Mouse (Mus musculus) heart, adult 9 months (tissue): ENCODE measurements around the gene 1700037C18Rik.

Source experiments
- DNase-seq, 2 experiments: peaks; one replicate each; pipeline ENCODE4 v3.0.0; 2022; ENCODE audit warnings: low spot score in 2 of 2

Gene 1700037C18Rik

DNA sequence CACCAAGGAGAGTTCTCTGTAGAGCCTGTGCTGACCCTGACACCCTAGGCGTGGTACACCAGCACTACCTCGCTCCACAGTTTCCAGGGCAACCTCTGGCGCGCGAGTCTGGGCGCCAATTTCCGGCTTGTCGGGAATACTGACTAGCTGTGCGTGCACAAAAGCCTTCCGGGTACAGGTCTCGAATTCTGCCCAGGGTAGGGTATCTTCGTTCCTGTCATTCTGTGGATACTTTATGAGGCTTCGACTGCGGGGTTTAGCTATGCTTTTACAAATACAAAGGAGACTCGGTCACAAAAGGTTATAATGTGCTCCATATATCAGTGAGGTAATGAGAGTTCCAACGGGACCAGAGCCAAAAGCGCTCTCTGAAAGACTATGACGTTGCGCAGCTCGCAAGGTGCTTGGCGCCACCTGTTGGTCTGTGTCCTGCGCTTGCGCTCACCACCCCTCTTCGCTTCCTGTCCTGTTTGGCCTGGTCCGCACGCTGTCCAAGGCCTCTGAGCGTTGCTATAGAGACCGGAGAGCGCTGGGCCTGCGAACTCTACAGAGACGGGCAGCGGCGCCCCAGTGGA lies at the start of gene 1700037C18Rik, which contains the start of gene Cluap1:
1700037C18Rik (minus strand) TSS at position 153 of the 575 bp plus-strand sequence.
Cluap1 (plus strand) TSS at position 265 of the 575 bp plus-strand sequence.
- peak; percentile 92 to 95 for DNase-seq

DNA sequence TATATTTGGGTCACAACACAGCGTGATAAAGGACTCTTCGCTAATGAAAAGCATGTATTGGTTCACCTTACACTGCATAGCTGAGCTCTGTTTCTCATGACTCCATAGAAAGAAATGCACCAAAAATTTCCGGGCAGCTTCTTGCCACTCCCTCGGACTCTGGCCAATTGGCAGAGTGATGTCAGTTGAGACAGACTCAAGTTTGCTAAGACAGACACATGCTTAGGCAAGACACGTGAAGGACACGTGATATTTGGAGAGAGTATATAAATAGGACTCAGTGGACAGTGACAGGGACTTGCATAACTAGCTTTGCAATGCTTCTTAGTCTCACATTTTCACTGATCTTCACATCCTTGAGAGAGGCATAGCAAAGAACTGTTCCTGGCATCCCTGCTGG lies 47.9 kb upstream of the 1700037C18Rik start:
- DNase-seq: peak; percentile 35 to 47

DNA sequence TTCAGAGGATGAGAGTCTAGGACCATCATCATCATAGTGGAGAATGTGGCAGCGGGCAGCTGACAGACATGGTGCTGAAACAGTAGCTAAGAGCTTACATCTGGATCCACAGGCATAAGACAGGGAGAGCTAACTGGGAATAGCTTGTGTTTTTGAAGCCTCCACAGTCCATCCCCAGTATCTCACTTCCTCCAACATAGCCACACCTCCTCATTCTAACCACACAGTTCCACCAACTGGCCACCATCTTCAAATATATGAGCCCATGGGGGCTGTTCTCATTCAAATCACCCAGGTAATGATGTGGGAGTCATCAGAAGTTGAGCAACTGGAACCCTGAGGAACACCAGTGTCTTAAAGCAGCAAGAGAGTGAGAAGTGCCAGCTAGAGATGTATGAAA lies 42.7 kb upstream of the 1700037C18Rik start:
- no peak for DNase-seq

DNA sequence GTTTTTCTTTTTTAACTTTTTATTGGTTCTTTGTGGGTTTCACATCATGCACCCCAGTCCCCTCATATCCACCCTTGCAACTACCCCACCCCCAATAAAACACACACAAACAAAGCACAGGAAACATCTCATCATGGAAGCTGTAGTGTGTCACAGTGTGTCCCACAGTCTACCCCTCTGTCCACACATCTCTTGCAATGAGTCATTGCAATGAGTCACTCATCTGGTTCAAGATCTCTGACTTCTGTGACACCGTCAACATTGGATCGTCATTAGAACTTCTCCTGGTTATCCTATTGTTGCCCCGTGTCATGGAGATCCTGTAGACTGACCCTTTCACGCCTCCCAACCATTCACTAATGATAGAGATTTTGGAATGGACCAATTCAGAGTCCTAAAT lies 26.2 kb upstream of the 1700037C18Rik start:
- DNase-seq: no peak

DNA sequence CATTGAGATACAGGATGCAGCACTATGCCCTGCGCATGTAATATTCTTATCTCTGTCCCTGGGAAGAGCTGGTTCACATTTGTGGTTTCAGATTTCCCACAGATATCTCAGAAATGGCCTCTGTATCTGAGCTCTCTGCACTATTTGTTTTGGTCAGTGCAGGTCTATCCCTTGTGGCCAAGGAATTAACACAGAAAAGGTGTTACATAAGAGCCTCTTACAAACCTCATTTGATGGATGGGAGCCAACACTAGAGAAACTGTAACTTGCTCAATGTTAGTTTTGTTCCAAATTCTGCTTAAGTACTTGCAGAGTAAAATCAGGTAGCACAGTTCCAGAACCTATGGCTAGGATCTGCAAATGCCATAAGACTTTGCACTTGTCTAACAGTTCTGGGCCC lies 25.6 kb upstream of the 1700037C18Rik start:
- no peak for DNase-seq

DNA sequence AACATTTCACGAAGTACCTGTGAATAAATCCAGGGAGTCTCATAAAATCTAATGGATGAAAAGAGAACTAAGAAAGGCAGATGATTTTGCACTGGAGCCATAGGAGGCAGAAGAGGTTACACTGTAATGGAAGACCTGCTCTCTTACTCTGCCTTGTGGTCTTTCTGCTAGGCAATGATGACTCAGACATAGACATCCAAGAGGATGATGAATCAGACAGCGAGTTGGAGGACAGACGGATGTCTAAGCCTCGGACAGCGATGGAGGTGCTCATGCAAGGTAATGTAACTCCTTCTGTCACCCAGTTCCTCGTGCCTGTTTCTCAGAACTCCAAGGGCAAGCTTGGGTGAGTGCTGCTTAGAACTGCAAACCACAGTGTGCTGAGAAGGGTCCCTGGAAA lies 25.0 kb upstream of the 1700037C18Rik start:
- no peak for DNase-seq

DNA sequence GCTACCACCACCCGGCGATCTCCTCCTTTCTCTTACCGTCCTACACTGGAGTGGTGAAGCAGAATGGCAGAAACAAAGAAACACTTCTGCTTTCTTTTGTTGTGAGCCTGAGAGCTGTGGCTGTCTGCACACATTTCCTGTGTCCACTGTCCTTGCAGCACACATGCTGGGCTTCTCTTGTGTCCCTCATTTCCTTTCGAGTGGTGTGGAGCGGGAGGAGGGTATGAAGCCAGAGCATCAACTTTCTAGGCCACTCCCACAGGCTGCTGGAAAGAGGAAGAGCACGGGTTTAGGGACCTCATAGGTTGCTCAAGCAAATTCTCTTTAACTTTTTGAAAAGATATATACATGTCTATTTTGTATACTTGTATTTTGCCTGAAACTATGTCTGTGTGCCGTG lies 20.7 kb upstream of the 1700037C18Rik start:
- DNase-seq: peak in 1 of 2 experiments; percentile 20

DNA sequence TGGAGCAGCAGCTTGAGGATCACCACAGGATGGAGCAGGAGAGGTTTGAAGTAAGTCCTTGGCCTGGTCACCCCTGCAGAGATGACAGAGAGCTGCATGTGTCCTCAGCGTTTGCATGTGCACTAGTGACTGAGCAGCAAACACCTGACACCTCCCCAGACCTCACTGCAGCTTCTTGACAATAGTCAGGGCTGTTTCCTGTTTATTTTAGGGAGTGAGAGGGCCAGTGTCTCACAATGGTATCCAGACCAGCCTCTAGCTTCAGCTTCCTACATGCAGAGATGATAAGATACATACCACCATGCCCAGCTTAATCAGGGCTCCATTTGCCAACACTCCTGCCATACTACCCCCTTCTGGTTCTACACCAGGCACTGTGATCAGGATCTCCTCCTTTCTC lies 20.1 kb upstream of the 1700037C18Rik start:
- DNase-seq: no peak

DNA sequence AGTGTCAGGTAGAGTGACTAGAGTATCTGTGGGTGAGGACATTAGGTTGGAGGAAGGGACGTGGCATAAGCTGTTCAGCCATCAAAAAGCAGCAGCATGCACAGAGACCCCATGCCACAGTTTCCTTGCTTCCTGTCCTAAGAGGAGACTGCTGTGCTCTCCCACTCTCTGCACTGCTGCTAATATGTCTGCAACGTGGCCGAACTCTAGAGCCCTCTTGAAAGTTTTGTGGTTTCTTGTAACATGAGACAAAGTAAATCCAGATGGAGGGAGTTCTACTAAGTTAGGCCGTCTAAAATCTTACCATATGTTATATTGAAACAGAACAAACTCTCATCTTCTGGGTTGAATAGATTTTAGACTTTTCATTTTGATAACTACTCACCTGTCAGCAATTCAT lies 15.5 kb upstream of the 1700037C18Rik start:
- no peak for DNase-seq

DNA sequence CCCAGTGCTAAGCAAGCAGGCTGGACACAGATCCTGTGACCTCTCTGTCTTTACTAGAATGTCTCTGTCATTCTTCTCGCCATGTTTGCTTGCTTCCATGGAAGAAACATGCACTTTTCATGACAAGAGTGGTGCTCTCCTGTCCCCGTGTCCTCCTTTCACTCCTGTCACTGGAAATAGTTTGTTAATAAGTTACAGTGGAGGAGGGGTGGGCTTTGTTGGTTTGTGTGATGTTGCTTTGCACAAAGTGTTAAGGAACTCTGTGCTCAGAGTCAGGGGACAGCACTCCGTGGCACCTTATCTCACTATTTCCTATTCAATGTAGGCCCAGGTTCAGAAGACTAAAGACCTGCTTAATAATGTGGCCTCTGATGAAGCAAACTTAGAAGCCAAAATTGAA lies 15.0 kb upstream of the 1700037C18Rik start:
- no peak for DNase-seq

DNA sequence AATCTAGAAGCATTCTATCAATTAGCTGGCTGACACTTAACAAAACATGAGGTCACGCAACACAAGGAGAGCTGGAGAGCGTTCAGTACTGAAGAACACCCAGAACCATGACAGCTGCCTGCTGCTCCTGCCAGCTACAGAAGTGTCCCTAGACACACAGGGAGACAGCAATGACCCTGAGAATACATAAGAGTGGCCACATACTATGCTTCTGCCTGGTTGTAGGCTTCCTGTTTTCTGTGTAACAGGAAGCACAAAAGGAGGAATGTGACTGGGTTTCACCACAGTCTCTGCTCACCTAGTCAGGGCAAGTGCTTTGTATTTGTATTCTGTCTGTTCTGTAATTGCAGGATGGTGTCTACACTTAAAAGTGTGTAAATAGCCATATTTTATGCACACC lies 12.3 kb upstream of the 1700037C18Rik start:
- DNase-seq: no peak

DNA sequence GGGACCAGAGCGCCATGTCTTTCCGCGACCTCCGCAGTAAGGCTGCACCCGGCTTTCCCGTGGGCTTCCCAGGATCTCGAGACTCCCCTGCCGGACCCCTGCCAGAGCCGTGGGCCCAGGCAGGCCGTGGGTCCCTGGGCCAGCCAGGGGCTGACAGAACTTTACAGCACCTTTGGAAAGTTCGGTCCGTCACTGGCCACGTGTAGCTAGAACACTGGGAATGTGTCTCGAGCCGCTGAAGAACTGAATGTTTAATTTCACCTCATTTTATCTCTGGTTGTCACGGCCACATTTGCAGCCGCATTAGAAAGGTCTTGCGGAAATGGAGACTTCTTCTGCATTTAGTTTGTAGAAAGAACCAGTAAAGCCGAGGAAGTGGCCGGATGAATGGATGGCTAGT lies 629 bp upstream of the 1700037C18Rik start:
- no peak for DNase-seq

DNA sequence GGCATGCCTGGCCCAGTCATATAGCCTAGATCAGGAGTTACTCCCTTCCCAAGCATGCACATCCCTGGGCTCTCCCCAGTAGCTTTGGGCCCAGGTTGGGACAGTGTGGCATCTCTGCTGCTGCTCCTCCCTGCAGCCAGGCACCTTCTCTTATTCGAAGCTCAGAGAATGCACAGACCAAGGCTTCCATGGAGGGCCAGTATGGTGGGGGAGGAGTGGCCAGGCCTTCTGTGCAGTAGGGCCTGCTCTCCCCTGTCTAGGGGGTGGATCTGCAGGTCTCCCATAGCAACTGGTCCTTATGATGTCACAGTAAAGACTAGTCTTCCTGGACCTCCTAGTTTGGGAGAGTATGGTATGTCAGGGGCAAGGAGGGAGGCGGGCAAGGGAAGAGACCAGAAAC lies 1.0 kb downstream of the 1700037C18Rik start:
- no peak for DNase-seq

DNA sequence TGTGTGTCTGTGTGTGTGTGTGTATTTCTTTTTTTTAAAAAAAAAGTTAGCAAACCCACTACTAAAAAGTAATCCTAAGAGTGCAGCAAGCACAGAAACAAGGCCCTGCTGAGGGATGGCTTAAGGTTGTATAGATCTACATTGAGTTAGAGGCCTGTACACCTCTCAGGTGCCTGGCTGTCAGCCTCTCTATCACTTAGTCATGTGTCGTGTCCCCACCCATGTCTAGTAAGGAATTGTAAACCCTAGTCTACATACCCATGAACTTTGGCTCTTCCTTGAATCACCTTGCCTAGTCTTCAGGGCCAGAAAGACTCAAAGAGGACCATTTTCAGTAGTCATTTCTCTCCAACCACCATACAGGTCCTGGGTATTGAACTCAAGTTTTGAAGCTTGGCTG lies 11.9 kb downstream of the 1700037C18Rik start:
- DNase-seq: no peak

DNA sequence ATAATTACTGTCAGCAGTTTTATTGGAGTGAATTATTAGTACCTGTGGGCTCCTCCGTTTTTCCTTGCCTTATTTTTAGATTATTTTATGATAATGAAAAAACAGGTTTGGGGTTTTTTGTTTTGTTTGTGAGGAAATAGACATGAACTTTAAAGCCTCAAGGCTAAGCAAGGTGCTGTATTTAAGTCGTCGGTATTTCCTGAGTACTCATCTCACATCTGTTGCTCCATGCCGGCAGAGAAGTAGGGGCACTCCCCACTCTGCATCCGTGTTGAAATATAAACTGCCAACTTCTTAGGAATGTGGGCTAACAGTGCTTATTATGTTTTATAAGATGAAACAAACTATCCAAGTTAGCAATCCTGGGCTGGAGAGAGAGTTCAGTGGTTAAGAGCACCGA lies 12.4 kb downstream of the 1700037C18Rik start:
- DNase-seq: no peak

DNA sequence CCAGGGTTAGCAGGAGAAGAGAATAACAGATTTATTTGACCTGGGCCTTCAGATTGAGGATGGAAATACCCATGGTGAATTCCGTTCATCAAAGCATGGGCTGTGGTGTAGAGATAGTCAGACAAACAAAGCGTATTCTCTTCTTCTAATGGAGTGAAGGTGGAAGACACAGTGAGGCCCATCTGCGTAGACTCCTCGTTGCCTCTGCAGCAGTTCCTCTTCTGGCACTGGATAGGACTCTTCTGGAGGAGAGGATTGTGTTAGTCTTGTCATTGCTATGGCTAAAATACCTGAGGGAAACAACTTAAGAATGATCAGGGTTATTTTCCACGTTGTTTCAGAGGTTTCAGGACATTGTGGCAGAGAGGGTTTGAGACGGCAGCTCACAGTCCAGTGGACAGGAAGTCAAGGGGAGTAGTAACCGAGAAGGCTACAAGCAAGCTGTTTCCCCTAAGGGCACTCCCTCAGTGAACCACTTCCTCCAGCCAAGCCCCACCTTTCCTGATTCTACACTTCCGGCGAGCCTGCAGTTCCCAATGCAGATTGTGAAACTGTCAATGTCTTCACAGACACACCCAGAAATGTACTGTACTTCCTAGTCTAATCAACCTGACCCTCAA lies 13.2 kb downstream of the 1700037C18Rik start:
- DNase-seq: peak; percentile 61 to 82

DNA sequence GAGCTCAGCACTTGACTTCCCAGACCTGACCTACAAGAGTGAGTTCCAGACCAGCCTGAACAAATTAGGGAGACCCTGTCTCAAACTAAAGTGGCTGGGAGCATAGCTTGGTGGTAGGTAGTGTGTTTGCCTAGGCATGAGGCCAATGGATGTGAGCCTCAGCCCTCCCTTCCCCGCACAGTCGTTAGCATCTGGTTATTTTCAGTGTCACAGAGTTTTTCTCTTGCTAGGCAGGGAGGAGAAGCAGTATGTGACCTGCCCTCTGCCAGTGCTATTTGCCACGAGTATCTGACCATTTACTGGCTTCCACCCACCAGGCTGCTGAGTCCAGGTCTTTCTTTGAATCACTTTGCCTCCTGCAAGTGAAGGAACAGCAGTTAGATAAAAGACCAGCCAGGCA lies 14.8 kb downstream of the 1700037C18Rik start:
- no peak for DNase-seq

DNA sequence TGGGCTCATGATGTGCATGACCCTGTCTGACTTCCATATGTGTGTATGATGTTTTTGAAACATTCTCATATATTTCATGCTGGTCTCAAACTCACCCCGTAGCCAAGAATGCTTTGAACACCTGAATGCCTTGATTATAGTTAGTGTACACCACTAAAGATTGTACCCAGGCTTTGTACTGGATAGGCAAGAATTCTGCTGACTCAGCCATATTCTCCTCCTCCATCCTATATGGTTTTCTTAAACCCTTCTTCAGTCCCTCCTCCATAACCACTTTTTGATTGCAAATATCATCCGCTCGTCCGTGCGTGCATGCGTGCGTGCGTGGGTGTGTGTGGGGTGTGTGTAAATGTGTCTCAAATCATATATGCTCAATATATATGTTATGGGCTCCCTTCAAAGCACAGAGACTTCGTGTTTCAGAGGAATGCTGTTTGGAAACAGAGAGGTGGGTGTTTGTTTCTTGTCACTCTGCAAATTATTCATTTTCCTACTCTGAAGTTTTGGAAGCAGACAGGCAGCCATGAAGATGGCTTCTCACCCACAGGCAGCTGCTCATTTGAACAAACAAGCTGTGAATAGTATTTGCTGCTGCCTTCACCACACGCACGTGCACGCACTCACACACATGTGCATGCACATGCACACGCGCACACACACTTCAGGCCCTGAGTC lies 16.7 kb downstream of the 1700037C18Rik start:
- no peak for DNase-seq

DNA sequence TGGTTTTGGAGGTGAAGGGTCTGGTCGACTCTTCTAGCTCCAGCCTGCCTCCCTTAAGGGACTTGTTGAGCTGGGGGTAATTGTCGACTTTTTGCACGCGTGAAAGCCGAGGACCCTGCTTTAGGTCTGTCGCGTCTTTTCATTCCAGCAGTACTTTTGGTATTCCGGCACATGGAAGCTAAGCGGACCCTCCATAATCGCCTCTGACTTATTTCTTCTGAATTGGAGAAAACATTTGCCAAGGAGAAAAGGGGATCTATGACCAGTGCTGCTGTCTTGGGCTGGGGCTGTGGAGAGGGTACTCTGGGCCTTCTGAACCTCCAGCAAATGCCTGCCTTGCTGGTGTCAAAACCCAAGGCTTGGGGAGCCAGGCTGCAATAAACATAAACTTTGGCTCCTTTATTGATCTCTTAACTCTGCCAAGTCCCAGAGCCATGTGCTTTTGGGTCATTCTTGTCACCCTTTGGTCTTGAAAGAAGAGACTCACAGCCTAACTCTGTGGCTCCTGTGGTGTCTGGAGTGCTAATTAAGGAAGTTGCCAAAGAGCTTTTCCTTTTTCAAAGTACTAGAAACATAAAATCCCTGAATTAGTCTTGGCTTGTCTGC lies 23.3 kb downstream of the 1700037C18Rik start:
- DNase-seq: peak in 1 of 2 experiments; percentile 24

DNA sequence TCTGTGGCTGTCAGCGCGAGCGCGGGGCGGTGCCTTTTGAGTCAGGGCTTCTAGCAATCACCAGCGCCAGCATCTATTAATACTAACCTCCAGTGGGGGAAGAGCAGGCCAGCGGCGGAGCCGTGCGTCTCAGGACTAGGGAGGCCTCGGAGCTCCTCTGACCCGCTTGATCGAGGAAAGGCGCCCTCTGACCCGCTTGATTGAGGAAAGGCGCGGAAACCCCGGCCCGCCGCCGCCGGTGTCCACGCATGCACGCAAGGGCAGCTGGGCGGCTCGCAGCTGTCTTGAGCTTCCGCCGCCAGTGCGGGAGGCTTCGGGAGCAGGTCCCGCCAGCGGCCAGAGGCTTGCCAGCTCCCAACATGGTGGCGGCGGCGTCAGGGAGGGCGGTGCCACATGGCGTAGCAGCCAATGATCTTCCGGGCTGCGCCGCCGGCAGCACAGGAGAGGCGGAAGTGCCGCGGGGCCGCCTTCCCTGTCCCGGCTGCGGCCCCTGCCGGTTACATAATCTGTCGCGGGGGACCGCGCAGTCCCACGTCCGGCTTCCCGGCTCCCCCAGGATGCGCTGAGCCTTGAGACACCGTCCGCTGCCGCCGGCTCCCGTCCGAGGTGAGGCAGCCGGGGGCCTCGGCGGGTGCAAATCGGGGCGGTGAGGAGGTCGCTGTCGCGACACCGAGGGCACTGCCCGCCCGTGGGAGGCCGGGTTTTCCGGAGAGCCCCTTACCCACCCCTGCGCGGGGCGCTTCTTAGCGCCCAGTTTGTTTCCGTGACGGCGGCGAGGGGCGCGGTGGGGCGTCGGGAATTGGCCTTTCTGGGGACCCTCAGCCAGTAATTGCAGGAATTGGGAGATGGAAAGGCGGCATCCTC lies 24.1 kb downstream of the 1700037C18Rik start, which contains the start of the genes Zfp597 and Gm20695:
Zfp597 (minus strand) TSS at position 361 of the 864 bp plus-strand sequence.
Gm20695 (plus strand) TSS at position 448 of the 864 bp plus-strand sequence.
- DNase-seq: peak; percentile 93 to 94

DNA sequence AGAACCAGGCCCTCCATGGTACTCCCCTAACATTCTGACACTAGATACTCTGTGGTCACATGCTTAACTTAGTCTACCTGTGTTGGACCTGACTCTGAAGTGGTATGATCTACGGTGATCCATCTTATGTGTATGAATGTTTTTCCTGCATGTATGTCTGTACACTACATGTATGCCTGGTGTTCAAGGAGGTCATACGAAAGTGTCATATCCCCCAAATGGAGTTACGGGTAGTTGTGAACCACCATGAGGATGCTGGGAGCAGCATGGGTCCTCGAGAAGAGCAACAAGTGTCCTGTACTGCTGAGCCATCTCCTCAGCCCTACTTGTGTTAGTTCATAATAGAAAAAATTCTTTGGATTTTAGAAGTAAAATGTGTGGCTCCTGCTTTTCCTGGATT lies 32.1 kb downstream of the 1700037C18Rik start:
- no peak for DNase-seq
